Mouse (Mus musculus): ENCODE measurements at regions not wholly inside any gene's neighbourhood (a gene's known extent, or its start where the extent isn't known, plus 50 kb on each side); places are given as distances from the start of the nearest gene placed in this dataset.

DNA sequence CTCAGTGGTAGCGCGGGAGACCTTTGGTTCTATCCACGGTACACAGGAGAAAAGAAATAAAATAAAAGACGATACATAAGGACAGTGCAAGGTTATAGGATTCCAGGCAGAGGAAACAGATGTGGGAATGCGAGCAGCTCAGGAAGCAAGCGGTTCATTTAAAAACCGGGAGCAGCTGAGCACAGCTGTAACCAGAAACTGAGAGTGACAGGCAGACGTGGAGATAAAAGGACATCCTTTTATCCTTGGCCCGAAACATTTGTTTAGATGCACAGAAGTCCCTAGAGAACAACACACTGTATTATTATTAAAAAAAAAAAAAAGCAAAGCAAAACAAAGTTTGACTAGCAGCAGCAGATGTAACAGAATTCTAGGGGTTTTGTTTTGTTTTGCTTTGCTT, 82.6 kb upstream of the Akirin2 start:
- H3K4me3 ChIP-seq (replicated peaks; ENCODE audit: low read length): no peak overlapping the region
- no peaks in the 10 kb centered on the region for H3K4me1 ChIP-seq (replicated peaks; ENCODE audit: low read depth, low read length)
- no peaks in the 10 kb centered on the region for H3K9me3 ChIP-seq (ENCODE audit: low read length)
- no peaks in the 10 kb centered on the region for H3K27me3 ChIP-seq (ENCODE audit: insufficient read depth, low read length)
- H3K36me3 ChIP-seq (ENCODE audit: insufficient read depth, low read length): no peaks in the 10 kb centered on the region
- no peak for TF ChIP-seq CTCF (conservative IDR thresholded peaks at IDR 0.05; ENCODE audit: low read length)
- TF ChIP-seq POU5F1 (IDR thresholded peaks at IDR 0.05; ENCODE audit: borderline replicate concordance, low read length): no peak
- no peak for TF ChIP-seq NANOG (IDR thresholded peaks at IDR 0.05; ENCODE audit: borderline replicate concordance, low read length)

DNA sequence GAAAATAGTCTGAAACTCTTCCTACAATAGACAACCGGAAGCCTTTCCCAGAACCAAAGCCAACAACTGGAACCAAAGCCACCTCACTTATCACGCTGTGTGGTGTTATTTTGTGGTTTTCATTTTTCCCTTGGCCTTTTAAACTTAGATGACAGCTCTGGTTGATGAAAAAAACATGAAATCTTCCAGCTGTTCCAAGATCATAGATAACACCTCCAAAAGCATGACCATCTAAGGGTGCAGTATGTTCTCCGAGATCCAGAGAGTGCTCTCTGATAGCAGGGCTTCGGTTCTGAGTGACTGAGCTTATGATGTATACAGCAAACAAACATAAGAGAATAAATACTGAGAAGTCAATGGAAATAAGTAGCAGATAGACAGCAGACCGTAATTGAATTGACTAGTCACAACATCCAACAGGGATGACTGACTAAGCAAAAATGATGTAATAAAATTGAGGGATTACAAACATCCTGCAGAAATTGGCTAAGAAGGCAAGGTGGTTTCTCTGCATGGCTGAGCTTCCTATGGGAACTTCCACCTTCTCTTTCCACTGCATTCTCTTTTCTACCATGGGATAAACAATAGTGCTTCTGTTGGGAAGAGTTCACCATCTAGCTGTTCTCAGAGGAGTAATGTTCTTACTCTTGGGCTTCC, 74.8 kb upstream of the Akirin2 start:
- Histone ChIP-seq H3K4me3 (replicated peaks; ENCODE audit: low read length) (no peak overlapping the region), H3K4me1 (replicated peaks; ENCODE audit: low read depth, low read length) (no peaks in the 10 kb centered on the region), H3K36me3 (ENCODE audit: insufficient read depth, low read length) (no peaks in the 10 kb centered on the region), H3K9me3 (ENCODE audit: low read length) (peaks cover 7% of the 10 kb centered on the region; the same call in 1 of the 2 replicates), H3K27me3 (ENCODE audit: insufficient read depth, low read length) (no peaks in the 10 kb centered on the region)
- no peak for TF ChIP-seq NANOG (IDR thresholded peaks at IDR 0.05; ENCODE audit: borderline replicate concordance, low read length)
- no peak for TF ChIP-seq POU5F1 (IDR thresholded peaks at IDR 0.05; ENCODE audit: borderline replicate concordance, low read length)
- TF ChIP-seq CTCF (conservative IDR thresholded peaks at IDR 0.05; ENCODE audit: low read length): no peak

GRCm38 (mm10) chr4:34484273-34484672, 66.5 kb upstream of the Akirin2 start:
- H3K36me3 ChIP-seq (ENCODE audit: insufficient read depth, low read length): no peaks in the 10 kb centered on the region
- no peak overlapping the region for H3K4me3 ChIP-seq (replicated peaks; ENCODE audit: low read length)
- no peaks in the 10 kb centered on the region for H3K4me1 ChIP-seq (replicated peaks; ENCODE audit: low read depth, low read length)
- H3K9me3 ChIP-seq (ENCODE audit: low read length): peaks cover 21% of the 10 kb centered on the region
- H3K27me3 ChIP-seq (ENCODE audit: insufficient read depth, low read length): no peaks in the 10 kb centered on the region
- TF ChIP-seq CTCF (conservative IDR thresholded peaks at IDR 0.05; ENCODE audit: low read length): no peak
- no peak for TF ChIP-seq POU5F1 (IDR thresholded peaks at IDR 0.05; ENCODE audit: borderline replicate concordance, low read length)
- TF ChIP-seq NANOG (IDR thresholded peaks at IDR 0.05; ENCODE audit: borderline replicate concordance, low read length): no peak

- no peak overlapping the region for H3K4me3 ChIP-seq (replicated peaks; ENCODE audit: low read length)
These were observed 65.2 kb upstream of the Akirin2 start for GRCm38 (mm10) chr4:34485574-34485973.

DNA sequence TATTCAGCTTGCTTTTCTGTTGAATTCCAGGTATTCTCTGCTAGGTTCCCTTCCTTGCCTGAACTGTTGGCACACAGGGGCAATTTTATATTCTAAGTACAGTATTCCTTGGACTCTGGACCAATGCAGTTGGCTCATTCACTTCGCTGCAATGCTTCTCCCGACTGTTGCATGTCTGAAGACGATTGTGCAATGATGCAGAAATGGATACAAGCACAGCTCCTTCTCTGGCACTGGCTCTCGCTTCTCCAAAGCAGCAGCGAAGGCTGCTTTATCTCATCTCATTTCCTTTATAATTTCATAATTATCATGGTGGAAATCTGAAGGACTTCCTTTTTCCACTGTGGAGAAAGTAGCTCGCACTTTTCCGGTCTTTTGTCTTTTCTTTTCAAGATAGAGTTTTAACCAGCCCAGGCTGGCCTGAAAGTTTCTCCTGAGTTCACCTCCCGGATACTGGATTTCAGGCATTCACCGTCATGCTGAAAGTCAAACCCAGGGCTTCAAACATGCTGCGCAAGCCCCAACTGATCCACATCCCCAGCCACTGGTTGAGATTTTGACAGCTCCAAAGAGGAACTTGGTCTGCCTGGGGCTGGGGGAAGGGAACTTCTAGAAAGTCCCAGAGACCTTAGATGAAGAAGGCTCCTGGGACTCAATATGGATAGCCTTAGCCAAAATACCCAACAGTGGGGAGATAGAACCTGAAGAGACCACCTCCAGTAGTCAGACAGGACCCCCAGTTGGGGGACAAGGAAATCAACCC, 55.6 kb upstream of the Akirin2 start:
- TF ChIP-seq NANOG (IDR thresholded peaks at IDR 0.05; ENCODE audit: borderline replicate concordance, low read length) (no peak), CTCF (conservative IDR thresholded peaks at IDR 0.05; ENCODE audit: low read length) (no peak), POU5F1 (IDR thresholded peaks at IDR 0.05; ENCODE audit: borderline replicate concordance, low read length) (no peak)
- no peaks in the 10 kb centered on the region for H3K36me3 ChIP-seq (ENCODE audit: insufficient read depth, low read length)
- H3K4me1 ChIP-seq (replicated peaks; ENCODE audit: low read depth, low read length): no peaks in the 10 kb centered on the region

More at GRCm38 (mm10) chr4:34485574-34485973, 65.2 kb upstream of the Akirin2 start:
- no peaks in the 10 kb centered on the region for H3K36me3 ChIP-seq (ENCODE audit: insufficient read depth, low read length)
- no peak for TF ChIP-seq CTCF (conservative IDR thresholded peaks at IDR 0.05; ENCODE audit: low read length)
- no peak for TF ChIP-seq POU5F1 (IDR thresholded peaks at IDR 0.05; ENCODE audit: borderline replicate concordance, low read length)
- no peak for TF ChIP-seq NANOG (IDR thresholded peaks at IDR 0.05; ENCODE audit: borderline replicate concordance, low read length)
- no peaks in the 10 kb centered on the region for H3K4me1 ChIP-seq (replicated peaks; ENCODE audit: low read depth, low read length)
- peaks cover 22% of the 10 kb centered on the region for H3K9me3 ChIP-seq (ENCODE audit: low read length)
- H3K27me3 ChIP-seq (ENCODE audit: insufficient read depth, low read length): no peaks in the 10 kb centered on the region

GRCm38 (mm10) chr4:34498325-34498724, 52.4 kb upstream of the Akirin2 start:
- no peaks in the 10 kb centered on the region for H3K4me1 ChIP-seq (replicated peaks; ENCODE audit: low read depth, low read length)
- peaks cover 52% of the 10 kb centered on the region for H3K9me3 ChIP-seq (ENCODE audit: low read length)
- no peaks in the 10 kb centered on the region for H3K36me3 ChIP-seq (ENCODE audit: insufficient read depth, low read length)
- H3K27me3 ChIP-seq (ENCODE audit: insufficient read depth, low read length): no peaks in the 10 kb centered on the region
- no peak overlapping the region for H3K4me3 ChIP-seq (replicated peaks; ENCODE audit: low read length)
- TF ChIP-seq POU5F1 (IDR thresholded peaks at IDR 0.05; ENCODE audit: borderline replicate concordance, low read length) (no peak), NANOG (IDR thresholded peaks at IDR 0.05; ENCODE audit: borderline replicate concordance, low read length) (no peak), CTCF (conservative IDR thresholded peaks at IDR 0.05; ENCODE audit: low read length) (no peak)

More for the DNA sequence above, 55.6 kb upstream of the Akirin2 start:
- Histone ChIP-seq H3K4me3 (replicated peaks; ENCODE audit: low read length) (no peak overlapping the region), H3K27me3 (ENCODE audit: insufficient read depth, low read length) (no peaks in the 10 kb centered on the region), H3K9me3 (ENCODE audit: low read length) (peaks cover 50% of the 10 kb centered on the region)

GRCm38 (mm10) chr4:34498781-34499180, 52.0 kb upstream of the Akirin2 start:
- H3K4me3 ChIP-seq (replicated peaks; ENCODE audit: low read length): no peak overlapping the region
- H3K9me3 ChIP-seq (ENCODE audit: low read length): peaks cover 52% of the 10 kb centered on the region
- TF ChIP-seq CTCF (conservative IDR thresholded peaks at IDR 0.05; ENCODE audit: low read length) (no peak), NANOG (IDR thresholded peaks at IDR 0.05; ENCODE audit: borderline replicate concordance, low read length) (no peak), POU5F1 (IDR thresholded peaks at IDR 0.05; ENCODE audit: borderline replicate concordance, low read length) (no peak)
- no peaks in the 10 kb centered on the region for H3K36me3 ChIP-seq (ENCODE audit: insufficient read depth, low read length)
- H3K4me1 ChIP-seq (replicated peaks; ENCODE audit: low read depth, low read length): no peaks in the 10 kb centered on the region
- no peaks in the 10 kb centered on the region for H3K27me3 ChIP-seq (ENCODE audit: insufficient read depth, low read length)

DNA sequence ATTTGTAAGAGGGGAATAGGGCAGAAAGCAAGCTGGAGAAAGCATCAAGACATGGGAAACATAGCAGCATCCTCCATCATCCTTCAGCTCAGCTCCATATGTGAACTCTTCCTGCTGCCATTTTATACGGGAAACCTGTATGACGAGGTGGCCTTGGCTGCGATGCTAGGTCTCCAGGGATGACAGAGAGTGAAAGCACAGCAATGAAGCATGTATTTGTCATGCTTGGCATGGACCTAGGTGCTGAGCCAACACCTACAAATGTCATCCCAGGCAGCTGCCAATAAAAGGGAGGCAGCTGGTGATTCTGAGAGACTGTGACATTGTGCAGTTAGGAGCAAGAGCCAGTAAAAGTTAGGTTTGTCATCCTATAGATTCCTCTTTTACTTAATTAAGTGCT, 51.0 kb upstream of the Akirin2 start:
- no peaks in the 10 kb centered on the region for H3K36me3 ChIP-seq (ENCODE audit: insufficient read depth, low read length)
- H3K27me3 ChIP-seq (ENCODE audit: insufficient read depth, low read length): no peaks in the 10 kb centered on the region
- no peaks in the 10 kb centered on the region for H3K4me1 ChIP-seq (replicated peaks; ENCODE audit: low read depth, low read length)
- H3K4me3 ChIP-seq (replicated peaks; ENCODE audit: low read length): no peak overlapping the region
- peaks cover 52% of the 10 kb centered on the region for H3K9me3 ChIP-seq (ENCODE audit: low read length)
- TF ChIP-seq CTCF (conservative IDR thresholded peaks at IDR 0.05; ENCODE audit: low read length): no peak
- TF ChIP-seq NANOG (IDR thresholded peaks at IDR 0.05; ENCODE audit: borderline replicate concordance, low read length): no peak
- no peak for TF ChIP-seq POU5F1 (IDR thresholded peaks at IDR 0.05; ENCODE audit: borderline replicate concordance, low read length)
